Mouse (Mus musculus) stomach, embryonic 16.5 days (tissue): Measurements from ENCODE around the gene Nadk2. TPM values are rescaled to one million over a fixed set of nuclear protein-coding genes. Genes with fewer than 3 reads are reported as not detected.
A peak's percentile ranks its signal among the peaks of the same experiment; 100 is the strongest.

ENCODE experiments used
- ATAC-seq: fragments of 200-750 bp; cut with Nextera tagmentation; 2 replicates; pipeline ENCODE4 v1.8.0; 2017; ENCODE audit warnings: moderate number of reproducible peaks, moderate TSS enrichment; ENCODE audit not compliant: insufficient read depth, low FRiP score
- H3K27ac ChIP-seq: fragments of 300-500 bp; sonication (generic); 2 replicates; pipeline ENCODE4 v1.5.1; 2014; ENCODE audit warnings: low read length
- H3K27me3 ChIP-seq: fragments of 300-500 bp; sonication (generic); 2 replicates; pipeline ENCODE4 v1.6.1; 2014; ENCODE audit warnings: low read length, control low read depth, mixed read lengths; ENCODE audit not compliant: control insufficient read depth, insufficient read depth
- H3K36me3 ChIP-seq: fragments of 300-500 bp; sonication (generic); 2 replicates; pipeline ENCODE4 v1.6.1; 2014; ENCODE audit warnings: low read length; ENCODE audit not compliant: control insufficient read depth, insufficient read depth
- H3K4me1 ChIP-seq: fragments of 300-500 bp; sonication (generic); 2 replicates; pipeline ENCODE4 v1.6.1; 2014; ENCODE audit warnings: low read length, control low read depth, mixed read lengths; ENCODE audit not compliant: control insufficient read depth, insufficient read depth
- H3K4me2 ChIP-seq: fragments of 300-500 bp; sonication (generic); 2 replicates; pipeline ENCODE4 v1.6.1; 2014; ENCODE audit warnings: low read depth, low read length, mixed read lengths
- H3K4me3 ChIP-seq: fragments of 300-500 bp; sonication (generic); replicated peaks from 2 replicates; pipeline ENCODE4 v1.5.1; 2014; ENCODE audit warnings: mild to moderate bottlenecking, low read length
- H3K9ac ChIP-seq: fragments of 300-500 bp; sonication (generic); 2 replicates; pipeline ENCODE4 v1.6.1; 2014; ENCODE audit warnings: low read length
- H3K9me3 ChIP-seq: fragments of 300-500 bp; sonication (generic); replicated peaks from 2 replicates; pipeline ENCODE4 v1.6.1; 2016; ENCODE audit warnings: low read length, control low read depth; ENCODE audit not compliant: control insufficient read depth
- WGBS: fragments of 180-500 bp; shearing (Covaris S2); extraction: QIAGEN DNeasy Blood & Tissue Kit; methylation state at CpG from one replicate; pipeline ENCODE4 v1.1.7; 2014; 5-methylcytosine and 5-hydroxymethylcytosine counted together
- polyA plus RNA-seq: library from polyadenylated mRNA; unstranded; fragments of >200 nt; fragmentation: Nextera tagmentation; extraction: Ambion mirVana; gene quantifications from 2 replicates; pipeline ENCODE4 v1.2.1, GENCODE M21; 2015

Nadk2 gene
- polyA plus RNA-seq, 1 experiment from 2014 or later, result 29.7 TPM

DNA sequence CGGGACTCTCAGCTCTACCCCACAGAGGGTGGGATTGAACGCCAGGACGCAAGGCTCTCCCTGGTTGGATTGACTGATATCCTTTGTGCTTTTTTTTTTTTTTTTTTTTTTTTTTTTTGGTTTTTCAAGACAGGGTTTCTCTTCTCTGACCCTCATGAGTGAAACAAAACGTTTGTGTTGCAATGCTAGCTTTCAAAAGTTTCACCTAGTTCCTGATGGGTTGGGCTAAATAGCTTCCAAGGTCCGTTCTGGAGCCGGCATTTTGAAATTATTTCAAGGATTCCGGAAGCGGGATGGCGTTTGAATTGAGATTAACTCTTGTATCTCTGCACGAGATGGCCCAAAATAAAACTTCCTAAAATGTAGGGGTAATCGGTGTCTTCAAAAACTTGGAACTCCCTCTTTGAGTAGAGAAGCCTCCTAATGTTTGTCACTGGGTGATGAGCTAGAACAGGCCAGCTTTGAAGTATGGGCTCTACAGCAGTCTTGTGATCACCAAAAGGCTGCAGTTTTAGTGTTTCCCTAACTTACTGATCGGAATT lies 2.1 kb downstream of the Nadk2 start:
- Histone ChIP-seq H3K27ac (peak overlapping the region; percentile 93), H3K9ac (peak overlapping the region; percentile 95), H3K9me3 (no peaks in the 10 kb centered on the region), H3K27me3 (no peaks in the 10 kb centered on the region), H3K36me3 (no peaks in the 10 kb centered on the region), H3K4me3 (peak overlapping the region; percentile 92), H3K4me2 (peak overlapping the region; percentile 94), H3K4me1 (peaks cover 40% of the 10 kb centered on the region)
- 21% methylated on average over 12 of the region's 12 CpGs for WGBS
- no peak for ATAC-seq

DNA sequence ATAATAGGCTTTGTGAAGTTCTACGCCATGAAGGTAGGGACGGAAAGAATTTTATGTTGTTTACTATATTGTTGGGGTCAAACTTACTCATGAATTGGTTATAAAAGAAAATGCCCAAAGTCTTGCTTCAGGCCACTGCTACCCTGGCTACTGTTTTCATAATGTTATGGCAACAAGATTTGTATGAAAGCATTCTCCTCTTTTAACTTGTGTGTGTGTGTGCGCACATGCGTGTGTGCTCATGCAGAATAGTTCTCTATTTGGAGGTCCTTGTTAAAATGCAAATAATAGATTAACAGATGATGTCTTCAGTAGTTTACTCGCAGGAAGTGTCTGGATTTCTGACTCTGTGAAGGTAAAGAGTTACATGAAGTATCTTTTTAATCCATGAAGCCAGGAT lies 2.6 kb downstream of the Nadk2 start:
- H3K4me2 ChIP-seq, result peak overlapping the region; percentile 94
- no peak for ATAC-seq
- peak overlapping the region; percentile 95; the same call in 1 of the 2 replicates for H3K9ac ChIP-seq
- no peaks in the 10 kb centered on the region for H3K36me3 ChIP-seq
- H3K4me3 ChIP-seq, result peak overlapping the region; percentile 92
- WGBS, result 69% methylated on average over 5 of the region's 5 CpGs
- H3K27me3 ChIP-seq, result no peaks in the 10 kb centered on the region
- peaks cover 43% of the 10 kb centered on the region for H3K4me1 ChIP-seq
- no peaks in the 10 kb centered on the region for H3K9me3 ChIP-seq
- 0 out of 2 replicates have a peak overlapping the region, but pooled peaks have one; percentile 93 for H3K27ac ChIP-seq

DNA sequence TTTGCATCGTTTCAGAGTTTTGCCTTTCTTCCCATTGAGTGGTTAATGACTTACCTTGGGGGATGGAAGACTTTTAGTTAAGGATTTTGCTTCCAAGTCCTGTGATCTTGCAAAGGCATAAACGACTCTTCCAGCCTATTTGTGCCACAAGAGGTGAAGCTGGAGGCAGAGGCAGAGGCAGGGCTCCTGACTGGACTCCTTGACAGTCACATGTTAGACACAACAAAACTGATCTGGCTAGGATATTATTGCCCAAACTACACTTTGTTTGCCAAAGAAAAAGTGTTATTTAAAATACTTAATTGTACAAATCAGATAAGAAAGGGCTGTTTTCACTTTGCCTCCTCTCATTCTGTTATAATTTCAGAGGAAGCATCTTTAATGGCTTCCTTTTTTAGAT lies 3.1 kb downstream of the Nadk2 start:
- H3K27me3 ChIP-seq, result no peaks in the 10 kb centered on the region
- no peak overlapping the region for H3K9ac ChIP-seq
- H3K4me2 ChIP-seq, result no peak overlapping the region; the same call in 1 of the 2 replicates
- no peaks in the 10 kb centered on the region for H3K36me3 ChIP-seq
- ATAC-seq, result no peak
- H3K4me3 ChIP-seq, result peak overlapping the region; percentile 92; the same call in 1 of the 2 replicates
- H3K9me3 ChIP-seq, result no peaks in the 10 kb centered on the region
- H3K27ac ChIP-seq, result no peak overlapping the region
- WGBS, result 11% methylated on average over 2 of the region's 2 CpGs
- peaks cover 46% of the 10 kb centered on the region for H3K4me1 ChIP-seq

DNA sequence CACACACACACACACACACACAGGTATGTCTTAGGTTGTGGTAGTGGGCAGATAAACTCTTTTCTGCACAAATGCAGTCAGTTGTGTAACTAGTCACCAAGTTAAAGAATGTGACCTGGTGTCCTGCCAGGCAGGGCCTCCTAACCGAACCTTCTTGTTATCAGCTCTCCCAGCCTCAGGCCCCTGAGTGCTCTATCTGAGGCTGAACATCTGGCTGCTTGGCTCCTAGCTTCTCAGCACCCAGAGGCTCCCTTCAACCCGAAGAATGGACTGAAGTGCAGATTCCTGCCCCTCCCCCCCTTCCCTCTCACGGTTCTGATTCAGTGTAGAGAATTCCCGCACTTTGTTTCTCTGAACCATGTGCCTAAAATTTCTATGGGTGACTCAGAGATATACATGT lies 3.6 kb downstream of the Nadk2 start:
- H3K4me3 ChIP-seq, result no peak overlapping the region
- WGBS, result 9% methylated on average over 4 of the region's 4 CpGs

DNA sequence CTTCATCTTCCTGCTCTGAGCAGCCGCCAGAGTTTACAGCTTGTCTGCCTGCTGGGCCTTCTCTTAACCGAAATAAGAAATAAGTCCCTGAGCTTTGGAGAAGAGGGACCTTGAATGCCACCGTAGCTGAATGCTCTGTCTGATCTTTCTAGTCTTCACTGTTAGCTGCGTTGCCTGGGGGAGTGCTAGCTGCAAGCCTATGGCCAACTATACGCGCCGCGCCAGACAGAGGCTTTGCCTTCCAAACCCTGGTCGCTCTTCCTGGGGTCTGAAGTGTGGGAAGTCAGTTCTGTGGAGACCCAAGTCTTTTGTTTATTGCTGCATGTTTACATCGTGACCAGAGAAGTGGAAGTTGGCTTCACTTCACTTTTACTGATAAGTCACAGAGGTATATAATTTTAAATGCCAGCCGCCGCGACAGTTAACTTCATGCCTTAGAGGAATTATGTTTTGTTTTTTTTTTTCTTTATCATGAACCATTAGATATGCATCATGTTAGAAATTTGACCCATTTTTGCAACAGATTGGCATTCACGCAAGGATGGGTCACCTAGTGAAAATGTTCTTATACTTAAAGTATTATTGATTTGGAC lies 4.6 kb downstream of the Nadk2 start:
- 0 out of 2 replicates have a peak overlapping the region, but pooled peaks have one; percentile 0 for H3K4me2 ChIP-seq
- no peak overlapping the region for H3K27ac ChIP-seq
- no peak overlapping the region for H3K4me3 ChIP-seq
- H3K36me3 ChIP-seq, result no peaks in the 10 kb centered on the region
- no peak overlapping the region; the same call in 1 of the 2 replicates for H3K9ac ChIP-seq
- H3K27me3 ChIP-seq, result no peaks in the 10 kb centered on the region
- H3K9me3 ChIP-seq, result no peaks in the 10 kb centered on the region
- ATAC-seq, result no peak
- WGBS, result 48% methylated on average over 14 of the region's 14 CpGs
- H3K4me1 ChIP-seq, result peaks cover 52% of the 10 kb centered on the region

More for the DNA sequence above, 3.6 kb downstream of the Nadk2 start:
- Histone ChIP-seq H3K4me1 (peaks cover 51% of the 10 kb centered on the region), H3K36me3 (no peaks in the 10 kb centered on the region), H3K27ac (no peak overlapping the region; the same call in 1 of the 2 replicates), H3K4me2 (peak overlapping the region; percentile 0; the same call in 1 of the 2 replicates), H3K27me3 (no peaks in the 10 kb centered on the region), H3K9ac (peak overlapping the region; percentile 35), H3K9me3 (no peaks in the 10 kb centered on the region)
- no peak for ATAC-seq

DNA sequence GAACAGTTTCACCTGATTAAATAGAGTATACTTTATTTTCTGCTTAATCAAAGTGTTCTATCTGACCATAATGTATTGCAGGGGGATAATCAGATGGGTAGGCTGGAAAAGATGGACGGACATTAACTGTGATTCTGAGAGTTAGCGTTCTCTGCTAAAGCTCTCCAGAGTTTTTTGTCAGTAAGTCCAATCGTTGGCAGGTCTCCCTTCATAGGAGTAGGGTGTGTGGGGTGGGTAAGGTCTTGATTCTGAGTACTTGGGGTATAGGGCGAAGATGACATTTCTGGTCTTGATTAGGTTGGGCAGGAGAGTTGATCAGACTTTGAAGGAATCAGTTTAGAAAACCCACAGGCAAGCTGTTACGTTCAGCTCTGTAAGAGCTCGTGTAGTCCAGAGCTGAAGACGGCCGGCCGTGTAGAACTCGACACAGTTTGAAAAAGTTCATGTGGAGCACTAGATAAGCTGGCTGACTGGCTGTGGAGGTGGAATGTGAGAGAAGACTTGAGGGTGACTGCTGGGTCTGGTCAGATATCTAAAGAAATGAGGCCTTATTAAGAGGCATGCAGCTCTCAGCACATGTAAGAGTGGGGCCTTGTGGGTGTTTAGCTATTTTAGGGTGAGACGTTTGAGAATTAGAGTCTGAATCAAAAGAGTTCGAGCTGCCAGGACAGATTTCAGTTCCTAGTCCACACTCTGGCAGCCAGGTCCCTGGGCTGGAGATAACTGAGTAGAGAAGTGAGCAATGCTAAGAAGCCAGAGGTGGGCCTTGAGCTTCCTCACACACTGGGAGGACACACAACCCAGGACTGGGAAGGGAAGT lies 7.6 kb downstream of the Nadk2 start:
- no peak for ATAC-seq
- WGBS, result 60% methylated on average over 12 of the region's 12 CpGs
- Histone ChIP-seq H3K9ac (no peak overlapping the region), H3K27me3 (no peaks in the 10 kb centered on the region), H3K9me3 (no peaks in the 10 kb centered on the region), H3K4me3 (no peak overlapping the region), H3K27ac (peak overlapping the region; percentile 14), H3K4me1 (peaks cover 42% of the 10 kb centered on the region), H3K36me3 (no peaks in the 10 kb centered on the region), H3K4me2 (no peak overlapping the region)

DNA sequence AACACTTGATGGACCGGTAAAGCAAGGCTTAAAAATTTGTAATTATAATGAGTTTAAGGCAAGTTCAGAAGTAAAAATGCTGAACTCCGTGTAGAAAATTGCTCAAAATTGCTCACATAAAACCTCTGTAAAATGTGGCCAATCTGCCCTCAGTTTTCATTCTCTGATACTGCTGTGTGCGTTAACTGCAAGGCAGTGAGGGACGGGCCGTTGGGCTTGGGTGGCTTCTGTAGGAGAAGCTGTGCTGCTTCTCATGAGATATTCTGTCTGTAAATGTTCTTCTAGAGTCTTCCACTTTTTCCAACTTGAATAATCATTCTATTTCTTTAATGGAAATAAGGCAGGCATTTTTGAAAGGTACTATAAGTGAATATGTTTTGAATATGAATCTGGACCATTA lies 8.6 kb downstream of the Nadk2 start:
- Histone ChIP-seq H3K27me3 (no peaks in the 10 kb centered on the region), H3K9me3 (no peaks in the 10 kb centered on the region), H3K4me2 (no peak overlapping the region), H3K36me3 (no peaks in the 10 kb centered on the region), H3K4me1 (peaks cover 34% of the 10 kb centered on the region), H3K9ac (no peak overlapping the region), H3K4me3 (no peak overlapping the region), H3K27ac (peak overlapping the region; percentile 40)
- ATAC-seq, result no peak
- 45% methylated on average over 5 of the region's 5 CpGs for WGBS

DNA sequence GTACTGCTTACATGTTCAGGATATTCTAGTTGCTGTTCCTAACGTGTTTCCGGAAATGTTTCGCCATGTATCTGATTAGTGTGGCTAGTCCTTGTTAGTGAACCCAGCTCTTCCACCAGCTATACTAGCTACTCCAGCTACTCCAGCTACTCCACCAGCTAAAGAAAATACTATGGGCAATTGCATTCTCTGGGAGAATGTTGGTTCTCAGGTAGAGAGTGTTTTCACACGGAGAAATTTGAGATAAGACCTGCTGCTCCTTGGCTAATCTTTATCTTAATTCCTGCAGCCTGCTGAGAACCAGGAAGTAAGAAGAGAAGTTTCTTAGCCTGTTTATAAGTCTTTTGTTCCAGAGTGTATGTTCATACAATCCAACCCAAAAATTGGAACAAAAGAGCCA lies 9.1 kb downstream of the Nadk2 start:
- Histone ChIP-seq H3K4me2 (no peak overlapping the region), H3K4me1 (peaks cover 29% of the 10 kb centered on the region), H3K9me3 (no peaks in the 10 kb centered on the region), H3K4me3 (no peak overlapping the region), H3K27ac (peak overlapping the region; percentile 9; the same call in 1 of the 2 replicates), H3K9ac (no peak overlapping the region), H3K36me3 (no peaks in the 10 kb centered on the region), H3K27me3 (no peaks in the 10 kb centered on the region)
- WGBS, result 42% methylated on average over 4 of the region's 4 CpGs
- 0 out of 2 replicates have a peak, but pooled peaks have one; percentile 24 for ATAC-seq

DNA sequence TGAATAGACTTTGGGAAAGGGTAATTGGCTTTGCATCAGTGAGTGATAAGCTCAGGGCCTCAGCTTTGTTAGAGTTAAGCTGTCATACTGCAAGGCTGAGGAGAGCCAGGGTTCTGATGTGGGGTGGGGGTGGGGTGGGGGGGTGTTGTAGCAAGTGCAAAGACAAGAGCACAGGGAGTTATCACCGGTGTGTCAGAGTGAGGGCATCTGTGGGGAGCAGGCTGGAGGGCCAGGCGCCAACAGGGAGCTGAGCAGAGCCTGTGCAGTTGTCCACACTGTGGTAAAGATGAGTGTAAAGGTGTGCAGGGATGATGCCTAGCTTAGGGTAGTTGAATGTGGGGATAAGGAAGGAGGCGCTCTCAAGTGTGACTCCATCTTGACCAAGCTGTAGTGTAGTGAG lies 10.2 kb downstream of the Nadk2 start:
- WGBS, result 78% methylated on average over 3 of the region's 3 CpGs
- no peak for ATAC-seq
- Histone ChIP-seq H3K9ac (no peak overlapping the region), H3K4me2 (no peak overlapping the region), H3K9me3 (no peaks in the 10 kb centered on the region), H3K4me3 (no peak overlapping the region), H3K27me3 (no peaks in the 10 kb centered on the region), H3K27ac (no peak overlapping the region), H3K36me3 (no peaks in the 10 kb centered on the region), H3K4me1 (peaks cover 18% of the 10 kb centered on the region)
